Mouse (Mus musculus) myocyte (in vitro differentiated cells): ENCODE results near the gene Pianp. TPM values are rescaled to one million over a fixed set of nuclear protein-coding genes. Genes with fewer than 3 reads are reported as not detected.
A peak's percentile ranks its signal among the peaks of the same experiment; 100 is the strongest.

Experiments
- H3K27me3 ChIP-seq: one replicate; pipeline ENCODE4 v1.6.1; 2011; ENCODE audit not compliant: control insufficient read depth, insufficient read depth, insufficient read length
- H3K36me3 ChIP-seq: one replicate; pipeline ENCODE4 v1.6.1; 2011; ENCODE audit not compliant: control insufficient read depth, insufficient read depth
- H3K4me2 ChIP-seq: one replicate; pipeline ENCODE4 v1.6.1; 2011; ENCODE audit warnings: low read depth, control low read depth
- H3K4me3 ChIP-seq: one replicate; pipeline ENCODE4 v1.5.1; 2011; ENCODE audit warnings: mild to moderate bottlenecking, control low read depth, moderate library complexity
- H3K79me2 ChIP-seq: one replicate; pipeline ENCODE4 v1.6.1; 2011; ENCODE audit not compliant: control insufficient read depth, insufficient read depth
- H3ac ChIP-seq: one replicate; pipeline ENCODE4 v1.6.1; 2011; ENCODE audit not compliant: control insufficient read depth, insufficient read length
- CEBPB ChIP-seq: IDR thresholded peaks from 2 replicates; pipeline ENCODE4 v1.6.1; 2011; ENCODE audit warnings: mild to moderate bottlenecking, moderate library complexity; ENCODE audit not compliant: poor library complexity, insufficient read depth, severe bottlenecking
- E2F4 ChIP-seq: IDR thresholded peaks from one replicate; pipeline ENCODE4 v1.6.1; 2011; ENCODE audit warnings: mild to moderate bottlenecking, control low read depth, moderate library complexity; ENCODE audit not compliant: insufficient read depth
- MAX ChIP-seq: IDR thresholded peaks from one replicate; pipeline ENCODE4 v1.6.1; 2011; ENCODE audit warnings: low read depth, mild to moderate bottlenecking, control low read depth
- MYOD1 ChIP-seq, 3 experiments: IDR thresholded peaks; one replicate each; pipeline ENCODE4 v1.6.1; 2011; ENCODE audit warnings: control low read depth in 2 of 3, low read depth in 2 of 3, mild to moderate bottlenecking in 2 of 3, moderate library complexity in 1 of 3; ENCODE audit not compliant: insufficient read length in 2 of 3, control insufficient read depth in 1 of 3
- MYOG ChIP-seq, 3 experiments: IDR thresholded peaks; one replicate each; pipeline ENCODE4 v1.6.1; 2011; ENCODE audit warnings: control low read depth in 2 of 3, low read depth in 2 of 3, mild to moderate bottlenecking in 2 of 3; ENCODE audit not compliant: insufficient read length in 2 of 3, control insufficient read depth in 1 of 3, insufficient read depth in 1 of 3
- POLR2A ChIP-seq: IDR thresholded peaks from one replicate; pipeline ENCODE4 v1.6.1; 2011; ENCODE audit warnings: low read depth, mild to moderate bottlenecking, control low read depth, moderate library complexity; ENCODE audit not compliant: insufficient read length
- POLR2AphosphoS2 ChIP-seq: IDR thresholded peaks from one replicate; pipeline ENCODE4 v1.6.1; 2011; ENCODE audit warnings: low read depth, control low read depth; ENCODE audit not compliant: insufficient read length
- REST ChIP-seq: IDR thresholded peaks from one replicate; pipeline ENCODE4 v1.6.1; 2011; ENCODE audit warnings: mild to moderate bottlenecking, control low read depth, moderate library complexity; ENCODE audit not compliant: insufficient read depth, insufficient read length
- SRF ChIP-seq: IDR thresholded peaks from one replicate; pipeline ENCODE4 v1.6.1; 2011; ENCODE audit warnings: low read depth; ENCODE audit not compliant: control insufficient read depth, insufficient read length
- TCF12 ChIP-seq: IDR thresholded peaks from one replicate; pipeline ENCODE4 v1.6.1; 2011; ENCODE audit warnings: mild to moderate bottlenecking, control low read depth; ENCODE audit not compliant: poor library complexity, insufficient read depth, severe bottlenecking
- TCF3 ChIP-seq: IDR thresholded peaks from one replicate; pipeline ENCODE4 v1.6.1; 2011; ENCODE audit warnings: low read depth, control low read depth; ENCODE audit not compliant: insufficient read length
- USF1 ChIP-seq: IDR thresholded peaks from one replicate; pipeline ENCODE4 v1.6.1; 2011; ENCODE audit warnings: low read depth, mild to moderate bottlenecking, control low read depth, moderate library complexity
- polyA plus RNA-seq: library from polyadenylated mRNA; unstranded; fragments of >200 nt; fragmentation: generic; extraction: Trizol; gene quantifications from one replicate; pipeline ENCODE4 v1.2.1, GENCODE M21; 2012; ENCODE audit warnings: missing spikeins

The Pianp gene
- polyA plus RNA-seq, 1 experiment = 1.1 TPM

DNA sequence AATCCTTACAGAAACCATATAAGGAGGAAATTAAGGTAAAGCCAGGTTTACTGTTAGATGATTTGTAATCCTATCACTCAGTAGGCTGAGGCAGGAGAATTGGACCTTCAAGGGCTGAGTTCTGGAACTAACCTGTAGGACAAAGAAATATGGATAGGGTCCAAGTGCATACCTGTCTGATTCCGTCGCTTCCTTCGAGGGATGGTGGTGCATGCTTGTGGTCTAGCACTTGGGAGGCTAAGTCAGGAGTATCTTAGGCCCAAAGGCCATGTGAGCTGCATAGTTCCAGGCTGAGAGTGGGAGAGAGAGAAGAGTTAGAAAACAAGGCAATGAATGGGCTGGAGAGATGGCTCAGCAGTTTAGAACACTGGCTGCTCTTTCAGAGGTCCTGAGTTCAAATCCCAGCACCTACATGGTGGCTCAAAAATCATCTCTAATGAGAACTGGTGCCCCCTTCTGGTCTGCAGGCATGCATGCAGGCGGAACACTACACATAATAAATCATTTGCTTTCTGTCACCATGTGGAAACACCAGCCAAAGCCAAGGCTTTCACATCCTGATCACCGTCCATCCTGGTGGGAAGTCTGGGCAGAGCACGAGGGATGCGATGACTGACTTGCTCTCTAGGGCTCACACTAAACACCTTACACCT is 29.9 kb upstream of the Pianp start:
- Histone ChIP-seq H3K4me3 (peak overlapping the region; percentile 75), H3K4me2 (peak overlapping the region; percentile 75)

DNA sequence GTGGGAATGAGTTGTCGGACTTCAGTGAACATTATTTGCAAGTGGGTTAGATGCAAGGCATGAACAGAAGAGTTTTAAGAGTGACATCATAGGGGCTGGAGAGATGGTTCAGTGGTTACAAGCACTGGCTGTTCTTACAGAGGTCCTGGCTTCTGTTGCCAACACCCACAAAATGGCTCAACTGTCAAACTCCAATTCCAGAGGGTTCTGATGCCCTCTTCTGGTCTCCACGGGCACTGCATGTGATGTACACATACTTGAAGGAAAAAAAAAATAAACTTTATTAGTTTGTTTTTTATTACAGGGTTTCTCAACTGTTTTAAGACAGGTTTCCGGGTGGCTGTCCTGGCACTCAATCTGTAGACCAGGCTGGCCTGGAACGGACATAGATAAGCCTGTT is 28.7 kb upstream of the Pianp start:
- Histone ChIP-seq H3K36me3 (no peaks in the 10 kb centered on the region), H3K4me2 (no peak overlapping the region), H3K79me2 (peaks cover 18% of the 10 kb centered on the region), H3K27me3 (no peaks in the 10 kb centered on the region), H3K4me3 (no peak overlapping the region), H3ac (no peak overlapping the region)
- no peak for TF ChIP-seq USF1
- TF ChIP-seq E2F4 = no peak
- no peak for TF ChIP-seq MAX
- no peak for TF ChIP-seq REST
- no peak for TF ChIP-seq MYOG (IDR thresholded peaks at IDR 0.05; ENCODE audit: control insufficient read depth in 1 of 3, insufficient read depth in 1 of 3, insufficient read length in 2 of 3, low read depth in 2 of 3)
- TF ChIP-seq TCF12 = no peak
- no peak for TF ChIP-seq POLR2AphosphoS2
- TF ChIP-seq TCF3 = no peak
- no peak for TF ChIP-seq CEBPB

More for the DNA sequence above, 29.9 kb upstream of the Pianp start:
- Histone ChIP-seq H3ac (no peak overlapping the region), H3K79me2 (peaks cover 18% of the 10 kb centered on the region), H3K36me3 (peaks cover 1% of the 10 kb centered on the region), H3K27me3 (no peaks in the 10 kb centered on the region)
- TF ChIP-seq MAX (no peak), POLR2A (peak; percentile 8), POLR2AphosphoS2 (peak; percentile 48)

DNA sequence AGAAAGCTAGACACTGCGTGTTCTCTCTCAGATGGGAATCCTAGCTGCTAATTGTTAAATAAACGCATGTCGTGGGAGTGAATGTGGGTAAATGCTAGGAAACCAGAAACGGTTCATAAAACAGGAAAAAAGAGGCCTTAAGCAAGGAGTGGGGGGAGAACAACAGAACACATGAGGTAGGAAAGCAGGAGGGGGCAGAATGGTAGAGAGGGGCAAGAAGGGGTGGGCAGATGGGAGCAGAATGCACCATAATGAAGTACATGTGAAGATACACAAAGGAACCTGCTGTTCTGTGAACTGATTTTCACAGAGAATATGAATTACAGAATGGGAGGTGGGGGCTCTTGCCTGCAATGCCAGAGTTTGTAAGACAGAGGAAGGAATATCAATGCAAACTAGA is 4.3 kb upstream of the Pianp start:
- Histone ChIP-seq H3K79me2 (no peaks in the 10 kb centered on the region), H3K27me3 (peaks cover 12% of the 10 kb centered on the region), H3K36me3 (no peaks in the 10 kb centered on the region), H3K4me2 (no peak overlapping the region), H3K4me3 (no peak overlapping the region), H3ac (no peak overlapping the region)
- no peak for TF ChIP-seq CEBPB
- no peak for TF ChIP-seq POLR2AphosphoS2
- no peak for TF ChIP-seq E2F4
- no peak for TF ChIP-seq TCF12
- no peak for TF ChIP-seq USF1
- no peak for TF ChIP-seq MAX
- TF ChIP-seq MYOG (IDR thresholded peaks at IDR 0.05; ENCODE audit: control insufficient read depth in 1 of 3, insufficient read depth in 1 of 3, insufficient read length in 2 of 3, low read depth in 2 of 3) = no peak
- TF ChIP-seq MYOD1 (IDR thresholded peaks at IDR 0.05; ENCODE audit: control insufficient read depth in 1 of 3, insufficient read length in 2 of 3, low read depth in 2 of 3) = no peak
- no peak for TF ChIP-seq TCF3
- no peak for TF ChIP-seq REST
- TF ChIP-seq POLR2A = no peak
- TF ChIP-seq SRF = no peak

DNA sequence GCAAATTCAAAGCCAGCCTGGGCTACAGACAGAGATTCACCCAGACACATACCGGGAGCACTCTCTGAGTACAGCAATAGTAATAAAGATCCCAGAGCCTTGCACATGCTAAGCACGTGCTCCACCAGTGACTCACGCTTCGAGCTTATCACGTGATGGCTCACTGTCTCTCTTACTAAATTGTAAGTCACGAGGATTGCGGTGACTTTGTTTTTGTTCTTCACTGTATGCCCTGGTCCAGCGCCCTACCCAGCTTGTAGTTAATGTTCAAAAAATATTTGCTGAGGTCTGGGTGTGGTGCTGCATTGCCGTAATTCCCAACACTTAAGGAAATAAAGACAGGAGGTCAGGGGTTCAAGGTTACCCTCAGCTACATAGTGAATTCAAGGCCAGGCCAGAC is 3.1 kb upstream of the Pianp start:
- Histone ChIP-seq H3K27me3 (peaks cover 9% of the 10 kb centered on the region), H3ac (no peak overlapping the region), H3K4me3 (no peak overlapping the region), H3K36me3 (no peaks in the 10 kb centered on the region), H3K79me2 (no peaks in the 10 kb centered on the region), H3K4me2 (no peak overlapping the region)
- peak; percentile 81 for TF ChIP-seq MAX
- no peak for TF ChIP-seq SRF
- no peak for TF ChIP-seq E2F4
- no peak for TF ChIP-seq REST
- no peak for TF ChIP-seq POLR2AphosphoS2
- no peak for TF ChIP-seq MYOD1 (IDR thresholded peaks at IDR 0.05; ENCODE audit: control insufficient read depth in 1 of 3, insufficient read length in 2 of 3, low read depth in 2 of 3)
- TF ChIP-seq TCF12 = no peak
- TF ChIP-seq CEBPB = no peak
- peak; percentile 95 for TF ChIP-seq USF1

DNA sequence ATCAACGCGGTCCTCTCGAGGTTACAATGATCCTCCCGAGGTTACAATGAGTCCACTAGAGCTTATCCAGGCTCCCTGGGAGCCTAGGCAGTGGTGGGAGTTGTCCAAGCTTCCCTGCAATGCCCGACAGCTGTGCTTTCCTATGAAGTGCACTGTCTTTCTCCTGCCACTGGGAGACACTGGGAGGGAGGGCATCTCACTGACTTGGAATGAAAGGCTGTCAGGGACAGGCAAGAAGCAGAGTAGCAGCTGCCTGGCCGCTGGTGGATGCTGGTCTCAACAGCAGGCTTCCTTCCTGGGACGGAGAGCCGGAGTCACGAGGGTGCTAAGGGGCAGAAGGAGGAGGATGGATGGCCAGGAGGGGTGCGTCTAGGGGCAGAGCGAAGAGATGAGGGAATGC is 2.6 kb upstream of the Pianp start:
- H3K27me3 ChIP-seq = peaks cover 9% of the 10 kb centered on the region
- H3K36me3 ChIP-seq = no peaks in the 10 kb centered on the region
- H3K79me2 ChIP-seq = no peaks in the 10 kb centered on the region
- peak; percentile 63 to 75 (median 68) for TF ChIP-seq MYOD1 (IDR thresholded peaks at IDR 0.05; ENCODE audit: control insufficient read depth in 1 of 3, insufficient read length in 2 of 3, low read depth in 2 of 3)
- TF ChIP-seq MYOG (IDR thresholded peaks at IDR 0.05; ENCODE audit: control insufficient read depth in 1 of 3, insufficient read depth in 1 of 3, insufficient read length in 2 of 3, low read depth in 2 of 3) = peak in 2 of 3 experiments; percentile 15 to 53
- no peak for TF ChIP-seq POLR2A
- TF ChIP-seq TCF3 = no peak
- H3K4me3 ChIP-seq = no peak overlapping the region
- H3ac ChIP-seq = no peak overlapping the region
- H3K4me2 ChIP-seq = no peak overlapping the region
